Comparison of ENCODE assay signal across 11 mouse cellular contexts in genomic region chr7:27371715-27372462, GRCm38 (mm10). TPM values are rescaled to one million over a fixed set of nuclear protein-coding genes. Genes with fewer than 3 reads are reported as not detected.
A peak's percentile ranks its signal among the peaks of the same experiment; 100 is the strongest.
DNase-seq lines count a peak whose midpoint lies in the region; ATAC-seq and TF ChIP-seq lines count a peak whose summit lies in the region.
"Had no signal": no experiment of that assay in that cellular context is flagged by ENCODE, and none has a peak within 500 bp of the region (broad histone marks: within the 10 kb centered on the region; RNA-seq: fewer than 3 reads in every experiment).

No protein-coding gene starts in this region.

- peaks cover 98% of the 10 kb centered on the region for H3K27me3 ChIP-seq in hindbrain, embryonic 12.5 days
- H3K27me3 ChIP-seq in hindbrain, postnatal 0 days (ENCODE audit: insufficient read depth, low read length), result peaks cover 73% of the 10 kb centered on the region
- peaks cover 96% of the 10 kb centered on the region for H3K27me3 ChIP-seq in embryonic facial prominence, embryonic 14.5 days (replicated peaks; ENCODE audit: control insufficient read depth, insufficient read depth, low read length)
- H3K27me3 ChIP-seq in midbrain, embryonic 14.5 days (ENCODE audit: control insufficient read depth, insufficient read depth, low read length), result peaks cover 95% of the 10 kb centered on the region

- H3K4me2 ChIP-seq in hindbrain, embryonic 12.5 days (replicated peaks), result peak overlapping the region; percentile 32; the same call in 1 of the 2 replicates
- no peak overlapping the region for H3K4me2 ChIP-seq in hindbrain, postnatal 0 days (ENCODE audit: low read depth, low read length)
- H3K4me2 ChIP-seq in embryonic facial prominence, embryonic 14.5 days (ENCODE audit: low read depth, low read length), result peak overlapping the region; percentile 37
- H3K4me2 ChIP-seq in midbrain, embryonic 14.5 days (ENCODE audit: low read length), result peak overlapping the region; percentile 18; the same call in 1 of the 2 replicates

- no peak overlapping the region for H3K27ac ChIP-seq in hindbrain, embryonic 12.5 days
- no peak overlapping the region for H3K27ac ChIP-seq in hindbrain, postnatal 0 days
- H3K27ac ChIP-seq in embryonic facial prominence, embryonic 14.5 days (replicated peaks; ENCODE audit: low read depth, low read length), result peak overlapping the region; percentile 49; the same call in 1 of the 2 replicates
- no peak overlapping the region for H3K27ac ChIP-seq in midbrain, embryonic 14.5 days (replicated peaks; ENCODE audit: low read depth, low read length)

- peaks cover 16% of the 10 kb centered on the region for H3K4me1 ChIP-seq in hindbrain, embryonic 12.5 days
- no peaks in the 10 kb centered on the region for H3K4me1 ChIP-seq in hindbrain, postnatal 0 days (ENCODE audit: insufficient read depth, low read length)
- H3K4me1 ChIP-seq in embryonic facial prominence, embryonic 14.5 days (ENCODE audit: control insufficient read depth, insufficient read depth, low read length), result 0 out of 2 replicates have a peak, but pooled peaks cover 6% of the 10 kb centered on the region
- no peaks in the 10 kb centered on the region for H3K4me1 ChIP-seq in midbrain, embryonic 14.5 days (ENCODE audit: control insufficient read depth, insufficient read depth, low read length)

- no peaks in the 10 kb centered on the region for H3K36me3 ChIP-seq in hindbrain, embryonic 12.5 days
- peaks cover 35% of the 10 kb centered on the region; the same call in 1 of the 2 replicates for H3K36me3 ChIP-seq in hindbrain, postnatal 0 days (ENCODE audit: insufficient read depth, low read length)
- no peaks in the 10 kb centered on the region for H3K36me3 ChIP-seq in embryonic facial prominence, embryonic 14.5 days (ENCODE audit: control insufficient read depth, insufficient read depth, low read length)
- H3K36me3 ChIP-seq in midbrain, embryonic 14.5 days (ENCODE audit: control insufficient read depth, insufficient read depth, low read length), result 0 out of 2 replicates have a peak, but pooled peaks cover 8% of the 10 kb centered on the region

- peak overlapping the region; percentile 15; the same call in 1 of the 2 replicates for H3K4me3 ChIP-seq in hindbrain, embryonic 12.5 days
- no peak overlapping the region for H3K4me3 ChIP-seq in hindbrain, postnatal 0 days (ENCODE audit: low read length)
- peak overlapping the region; percentile 21 for H3K4me3 ChIP-seq in embryonic facial prominence, embryonic 14.5 days (ENCODE audit: low read depth, low read length)
- H3K4me3 ChIP-seq in midbrain, embryonic 14.5 days (replicated peaks; ENCODE audit: low read depth, low read length), result no peak overlapping the region

- ATAC-seq in hindbrain, embryonic 12.5 days (ENCODE audit: low FRiP score), result no peak
- ATAC-seq in hindbrain, postnatal 0 days, result no peak
- ATAC-seq in embryonic facial prominence, embryonic 14.5 days (ENCODE audit: low read depth), result peak; percentile 58; the same call in 1 of the 2 replicates
- ATAC-seq in midbrain, embryonic 14.5 days (ENCODE audit: low FRiP score, low TSS enrichment), result no peak
- ATAC-seq in megakaryocyte-erythroid progenitor cell, adult 5-6 weeks (replicated peaks; ENCODE audit: low FRiP score, low TSS enrichment, poor library complexity, severe bottlenecking), result no peak

- no peak overlapping the region for H3K9ac ChIP-seq in hindbrain, embryonic 12.5 days
- no peak overlapping the region for H3K9ac ChIP-seq in hindbrain, postnatal 0 days (replicated peaks; ENCODE audit: low read length)
- 0 out of 2 replicates have a peak overlapping the region, but pooled peaks have one; percentile 47 for H3K9ac ChIP-seq in embryonic facial prominence, embryonic 14.5 days (ENCODE audit: low read depth, low read length)
- no peak overlapping the region for H3K9ac ChIP-seq in midbrain, embryonic 14.5 days (replicated peaks; ENCODE audit: low read length)

- no peak for TF ChIP-seq CTCF in hindbrain, postnatal 0 days (IDR thresholded peaks at IDR 0.05; ENCODE audit: low read depth)

- WGBS in hindbrain, embryonic 12.5 days, result 5% methylated on average over 44 of the region's 44 CpGs
- WGBS in hindbrain, postnatal 0 days, result 19% methylated on average over 44 of the region's 44 CpGs
- 6% methylated on average over 33 of the region's 44 CpGs for WGBS in embryonic facial prominence, embryonic 14.5 days
- 6% methylated on average over 44 of the region's 44 CpGs for WGBS in midbrain, embryonic 14.5 days

- DNase-seq in adrenal gland, postnatal 10 days, result peak; percentile 22
- no peak for DNase-seq in adrenal gland, postnatal 14 days
- no peak for DNase-seq in hindbrain, postnatal 0 days (ENCODE audit: low spot score)
- DNase-seq in embryonic facial prominence, embryonic 14.5 days (ENCODE audit: low spot score), result peak; percentile 77
- no peak for DNase-seq in midbrain, embryonic 14.5 days
- no peak for DNase-seq in thymus, postnatal 36 days
- DNase-seq: cerebellum, postnatal 25 days had no signal

- peaks cover 4% of the 10 kb centered on the region for H3K9me3 ChIP-seq in hindbrain, embryonic 12.5 days (replicated peaks)
- H3K9me3 ChIP-seq in hindbrain, postnatal 0 days (ENCODE audit: low read length), result 0 out of 2 replicates have a peak, but pooled peaks cover 4% of the 10 kb centered on the region
- H3K9me3 ChIP-seq in embryonic facial prominence, embryonic 14.5 days (ENCODE audit: control insufficient read depth, low read length), result peaks cover 11% of the 10 kb centered on the region; the same call in 1 of the 2 replicates
- peaks cover 7% of the 10 kb centered on the region; the same call in 1 of the 2 replicates for H3K9me3 ChIP-seq in midbrain, embryonic 14.5 days (ENCODE audit: control insufficient read depth, low read length)

RNA-seq across cellular contexts. Expression of gene Gm20479, which starts 14.7 kb away (rescaled TPM):
- 1 to 10 TPM in 1 of 2 experiments, not detected in 1; 2.5 TPM for total RNA-seq in adrenal gland, postnatal 10 days (2021)
- total RNA-seq in adrenal gland, postnatal 14 days (2021), result 1.8 TPM in 2 replicates
- polyA plus RNA-seq in hindbrain, embryonic 12.5 days (2016; fragmentation: Nextera tagmentation; extraction: Ambion mirVana), result 0.43 and 0.59 TPM in 2 replicates
- not detected in 2 replicates for total RNA-seq in hindbrain, postnatal 0 days (2014; rRNA removed)
- not detected in 2 replicates for polyA plus RNA-seq in hindbrain, postnatal 0 days (2015; fragmentation: Nextera tagmentation; extraction: Ambion mirVana)
- not detected in 2 replicates for polyA plus RNA-seq in embryonic facial prominence, embryonic 14.5 days (2014; fragmentation: Nextera tagmentation; extraction: Ambion mirVana)
- polyA plus RNA-seq in midbrain, embryonic 14.5 days (2014; fragmentation: Nextera tagmentation; extraction: Ambion mirVana), result not detected in 2 replicates
- not detected in 2 replicates for total RNA-seq in megakaryocyte-erythroid progenitor cell, adult 5-6 weeks (2014; fragmentation: Nextera tagmentation)
- not detected in 2 replicates for total RNA-seq in megakaryocyte-erythroid progenitor cell, adult 5-6 weeks (2017)
- total RNA-seq: left cerebral cortex, postnatal 25 days had no signal
- polyA plus RNA-seq: neural tube, embryonic 14.5 days had no signal

RNA-seq across cellular contexts. Expression of gene Shkbp1, which starts 16.1 kb away (rescaled TPM):
- total RNA-seq in adrenal gland, postnatal 10 days (2021), result 10 to 100 TPM; 19.6 to 22.9 TPM
- total RNA-seq in adrenal gland, postnatal 14 days (2021), result 16.1 and 26.1 TPM in 2 replicates
- polyA plus RNA-seq in hindbrain, embryonic 12.5 days (2016; fragmentation: Nextera tagmentation; extraction: Ambion mirVana), result 72.4 and 76.2 TPM in 2 replicates
- total RNA-seq in hindbrain, postnatal 0 days (2014; rRNA removed), result 27.0 and 31.2 TPM in 2 replicates
- polyA plus RNA-seq in hindbrain, postnatal 0 days (2015; fragmentation: Nextera tagmentation; extraction: Ambion mirVana), result 20.0 and 20.2 TPM in 2 replicates
- 26.5 and 30.3 TPM in 2 replicates for polyA plus RNA-seq in embryonic facial prominence, embryonic 14.5 days (2014; fragmentation: Nextera tagmentation; extraction: Ambion mirVana)
- 50.4 and 52.5 TPM in 2 replicates for polyA plus RNA-seq in midbrain, embryonic 14.5 days (2014; fragmentation: Nextera tagmentation; extraction: Ambion mirVana)
- 39.2 and 72.7 TPM in 2 replicates for total RNA-seq in megakaryocyte-erythroid progenitor cell, adult 5-6 weeks (2014; fragmentation: Nextera tagmentation)
- 20.6 and 35.1 TPM in 2 replicates for total RNA-seq in megakaryocyte-erythroid progenitor cell, adult 5-6 weeks (2017)

RNA-seq across cellular contexts. Expression of gene Ltbp4, which starts 34.4 kb away (rescaled TPM):
- 100 to 1,000 TPM; 107 to 111 TPM for total RNA-seq in adrenal gland, postnatal 10 days (2021)
- 122 and 126 TPM in 2 replicates for total RNA-seq in adrenal gland, postnatal 14 days (2021)
- polyA plus RNA-seq in hindbrain, embryonic 12.5 days (2016; fragmentation: Nextera tagmentation; extraction: Ambion mirVana), result 8.7 and 8.9 TPM in 2 replicates
- 34.8 and 41.2 TPM in 2 replicates for total RNA-seq in hindbrain, postnatal 0 days (2014; rRNA removed)
- 10.5 and 10.6 TPM in 2 replicates for polyA plus RNA-seq in hindbrain, postnatal 0 days (2015; fragmentation: Nextera tagmentation; extraction: Ambion mirVana)
- 74.2 and 74.8 TPM in 2 replicates for polyA plus RNA-seq in embryonic facial prominence, embryonic 14.5 days (2014; fragmentation: Nextera tagmentation; extraction: Ambion mirVana)
- 6.4 and 7.4 TPM in 2 replicates for polyA plus RNA-seq in midbrain, embryonic 14.5 days (2014; fragmentation: Nextera tagmentation; extraction: Ambion mirVana)
- 0.39 TPM in 1 of 2 replicates, not detected in the other for total RNA-seq in megakaryocyte-erythroid progenitor cell, adult 5-6 weeks (2014; fragmentation: Nextera tagmentation)
- total RNA-seq in megakaryocyte-erythroid progenitor cell, adult 5-6 weeks (2017), result 0.05 and 1.4 TPM in 2 replicates

Comparison
In these comparisons a context has a peak if more than half of its experiments do, and no peak if none do; other contexts are left out.
1. DNase-seq: peak in adrenal gland, postnatal 10 days (single experiment) and embryonic facial prominence, embryonic 14.5 days (single experiment); none in adrenal gland, postnatal 14 days (single experiment), hindbrain, postnatal 0 days (single experiment), midbrain, embryonic 14.5 days (single experiment) and thymus, postnatal 36 days (0 of 2).
2. H3K4me3 ChIP-seq: peak in hindbrain, embryonic 12.5 days (single experiment) and embryonic facial prominence, embryonic 14.5 days (single experiment); none in hindbrain, postnatal 0 days (single experiment) and midbrain, embryonic 14.5 days (single experiment).
3. RNA of gene Ltbp4, which starts 34.4 kb away (total RNA-seq): 122 to 126 TPM in adrenal gland, postnatal 14 days, 107 to 111 TPM in adrenal gland, postnatal 10 days and 34.8 to 41.2 TPM in hindbrain, postnatal 0 days; 0.05 to 1.4 TPM in megakaryocyte-erythroid progenitor cell, adult 5-6 weeks; every median in the first group is over 10 times any median in the second.